Mouse (Mus musculus): ENCODE measurements around the gene Dcaf1. TPM values are rescaled to one million over a fixed set of nuclear protein-coding genes. Genes with fewer than 3 reads are reported as not detected.

Gene Dcaf1
- 10 to 100 TPM; 31.6 to 44.6 TPM for total RNA-seq (2021)

GRCm38 (mm10) chr9:106821618-106822380 lies at the start of gene Dcaf1:
Gene Dcaf1 (plus strand): TSS chr9:106821874.
- peak; percentile 88 for DNase-seq

- DNase-seq, result no peak
Measured at GRCm38 (mm10) chr9:106776116-106776515, 45.6 kb upstream of the Dcaf1 start.

DNA sequence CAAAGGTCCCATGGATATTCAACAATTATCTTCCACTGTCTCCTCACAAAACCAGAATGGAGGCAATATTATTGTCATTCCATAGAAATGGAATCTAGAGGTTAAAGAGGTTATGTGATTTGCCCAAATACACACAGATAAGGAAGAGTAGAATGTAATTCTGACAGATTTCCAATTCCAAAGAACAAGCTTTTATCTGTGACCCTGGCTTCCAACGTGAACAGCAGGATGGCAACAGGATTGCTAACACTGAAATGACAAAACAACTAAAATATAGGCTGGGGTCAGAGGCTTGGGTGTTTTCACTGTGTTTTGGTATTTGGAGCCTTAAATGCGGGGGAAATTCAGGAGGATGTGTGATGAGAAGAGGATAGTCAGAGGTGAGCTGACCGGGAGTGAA lies 44.3 kb upstream of the Dcaf1 start:
- DNase-seq, result no peak

DNA sequence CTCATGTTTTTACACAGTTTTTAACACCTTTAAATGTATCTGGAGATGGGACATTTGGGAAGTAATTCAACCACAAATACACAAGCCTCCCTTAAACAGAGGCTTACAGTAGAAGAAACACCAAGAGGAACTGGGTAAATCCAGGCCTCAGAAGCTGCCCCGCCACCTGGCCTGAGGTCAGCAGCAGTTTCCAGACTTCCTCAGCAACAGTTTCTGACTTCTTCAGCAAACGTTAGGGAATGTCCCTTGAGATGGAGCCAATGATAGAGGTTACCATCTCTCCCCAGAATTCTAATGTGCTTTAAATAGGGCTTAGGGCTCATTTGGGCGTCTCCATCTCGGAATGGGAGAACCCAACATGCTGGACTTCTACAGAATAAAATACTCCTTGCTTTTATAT lies 43.4 kb upstream of the Dcaf1 start:
- no peak for DNase-seq

GRCm38 (mm10) chr9:106780086-106780485 lies 41.6 kb upstream of the Dcaf1 start:
- DNase-seq, result no peak

DNA sequence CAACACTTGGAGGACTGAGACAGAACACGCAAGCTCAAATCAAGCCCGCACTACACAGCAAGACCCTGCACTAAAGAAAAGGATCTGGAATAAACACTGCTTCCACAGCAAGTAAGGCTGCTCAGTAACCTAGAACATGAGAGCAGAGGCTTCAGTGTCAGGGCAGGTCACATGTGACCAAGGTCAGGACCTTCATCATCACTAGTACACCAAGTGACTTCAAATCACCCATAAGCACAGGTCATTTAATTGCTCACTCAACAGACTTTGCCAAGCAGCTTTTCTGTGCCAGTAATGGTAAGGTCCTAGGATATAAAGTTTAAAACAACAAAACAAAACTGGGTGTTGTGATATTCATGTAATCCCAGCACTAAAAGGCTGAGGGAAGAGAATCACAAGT lies 38.1 kb upstream of the Dcaf1 start:
- no peak for DNase-seq

DNA sequence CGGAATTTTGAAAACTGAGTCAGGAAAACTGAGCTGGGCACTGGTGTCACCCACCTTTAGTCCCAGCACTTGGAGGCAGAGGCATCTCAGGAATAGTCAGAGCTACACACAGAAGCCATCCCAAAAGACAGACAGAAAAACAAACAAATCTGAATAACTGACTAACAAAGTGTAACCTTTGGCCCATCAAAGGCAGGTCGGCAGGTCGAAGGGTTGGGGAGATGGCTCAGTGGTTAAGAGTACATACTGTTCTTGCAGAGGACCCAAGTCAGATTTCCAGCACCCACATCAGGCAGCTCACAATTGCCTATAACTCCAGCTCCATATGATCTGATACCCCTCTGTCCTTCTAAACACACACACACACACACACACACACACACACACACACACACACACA lies 36.5 kb upstream of the Dcaf1 start:
- DNase-seq, result no peak

- no peak for DNase-seq
Measured at GRCm38 (mm10) chr9:106787979-106788811, 33.5 kb upstream of the Dcaf1 start.

DNA sequence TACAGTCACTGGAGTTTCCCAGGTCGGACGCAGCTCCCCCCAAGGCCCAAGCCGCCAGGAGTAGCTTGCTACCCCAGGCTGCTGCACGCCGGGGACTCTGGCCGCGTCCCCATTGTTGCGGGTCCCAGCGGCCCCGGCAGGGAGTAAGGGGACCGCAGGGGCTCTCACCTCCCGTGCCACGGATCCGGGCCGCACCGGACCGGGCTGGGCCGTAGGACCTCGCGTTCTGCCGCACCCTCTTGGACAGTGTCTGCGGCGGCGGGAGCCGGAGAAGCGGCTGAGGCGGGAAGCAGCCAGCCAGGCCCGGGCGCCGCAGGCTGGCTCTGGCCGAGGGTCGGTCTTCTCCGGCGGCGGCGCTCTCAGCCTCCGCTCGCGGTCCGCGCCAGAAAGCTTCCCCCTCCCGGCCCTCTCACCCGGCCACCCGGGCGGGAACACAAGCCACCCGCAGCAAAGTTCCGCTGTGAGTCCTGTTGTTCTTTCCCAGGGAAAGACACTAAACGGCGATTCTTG lies 32.8 kb upstream of the Dcaf1 start, which contains the start of gene Rad54l2:
Gene Rad54l2, minus strand, starts transcription at position 383 of the 510 bp plus-strand sequence.
- peak; percentile 84 for DNase-seq

- no peak for DNase-seq
Measured at GRCm38 (mm10) chr9:106789363-106789762, 32.3 kb upstream of the Dcaf1 start.

DNA sequence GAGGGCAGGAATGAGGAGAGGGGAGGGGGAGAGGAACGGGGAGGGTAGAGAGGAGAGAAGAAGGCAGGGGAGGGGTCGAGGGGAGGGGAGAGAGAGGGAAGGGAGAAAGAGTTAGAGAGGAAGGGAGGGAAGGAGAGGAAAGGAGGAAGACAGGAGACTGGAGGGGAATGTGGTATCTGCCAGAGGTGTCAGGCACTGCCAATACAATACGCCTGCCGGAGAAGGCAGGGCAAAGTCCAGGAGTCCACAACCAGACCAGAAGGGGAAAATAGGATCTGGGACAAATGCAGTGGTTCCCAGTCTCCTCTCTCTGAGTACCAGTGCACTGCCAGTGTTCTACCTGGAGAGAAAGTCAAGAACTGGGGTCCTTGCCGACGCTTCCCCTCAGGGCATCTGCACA lies 30.8 kb upstream of the Dcaf1 start:
- no peak for DNase-seq

GRCm38 (mm10) chr9:106806503-106806902 lies 15.2 kb upstream of the Dcaf1 start:
- DNase-seq, result no peak

DNA sequence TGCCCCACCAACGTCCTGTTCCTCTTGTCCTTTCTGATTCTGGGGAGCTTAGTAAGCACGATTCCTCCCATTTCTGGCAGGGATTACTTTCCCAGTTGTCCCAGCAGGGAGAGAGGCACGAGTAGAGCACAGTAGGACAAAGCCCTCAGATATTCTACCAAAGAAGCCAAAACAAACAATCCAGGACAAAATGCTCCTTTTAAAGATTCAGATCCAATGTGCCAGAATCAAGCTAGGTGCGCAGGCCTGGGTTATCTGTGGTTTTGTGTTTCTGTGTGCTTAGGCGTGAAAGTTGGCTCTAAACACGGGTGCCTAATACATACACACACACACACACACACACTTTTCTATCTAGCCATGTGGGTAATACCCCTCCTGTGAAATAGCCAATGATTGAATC lies 3.5 kb upstream of the Dcaf1 start:
- no peak for DNase-seq

- DNase-seq, result peak in 1 of 2 experiments; percentile 5
Measured at GRCm38 (mm10) chr9:106819201-106819600, 2.5 kb upstream of the Dcaf1 start.

GRCm38 (mm10) chr9:106821050-106821617 lies 540 bp upstream of the Dcaf1 start:
- no peak for DNase-seq

GRCm38 (mm10) chr9:106822381-106823104 lies 869 bp downstream of the Dcaf1 start:
- DNase-seq, result peak; percentile 74 to 76

GRCm38 (mm10) chr9:106840569-106840968 lies 18.9 kb downstream of the Dcaf1 start:
- no peak for DNase-seq

DNA sequence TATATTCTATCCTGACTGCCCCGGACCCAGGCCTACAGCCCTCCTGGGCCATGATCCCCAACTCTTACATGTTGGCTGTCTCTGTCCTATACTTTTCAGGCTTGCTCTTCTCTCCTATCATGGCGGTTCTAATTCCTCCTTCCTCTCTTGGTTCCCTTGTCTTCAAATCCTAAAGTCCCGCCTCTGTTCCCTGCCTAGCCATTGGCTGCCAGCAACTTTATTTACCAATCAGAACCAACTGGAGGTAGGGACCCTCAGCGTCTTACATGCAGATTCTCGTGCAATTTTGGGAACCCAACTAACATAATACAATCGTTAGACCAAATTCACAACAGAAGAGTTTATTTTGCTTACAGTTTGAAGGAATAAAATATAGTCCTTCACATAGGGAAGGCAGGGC lies 21.1 kb downstream of the Dcaf1 start:
- no peak for DNase-seq

DNA sequence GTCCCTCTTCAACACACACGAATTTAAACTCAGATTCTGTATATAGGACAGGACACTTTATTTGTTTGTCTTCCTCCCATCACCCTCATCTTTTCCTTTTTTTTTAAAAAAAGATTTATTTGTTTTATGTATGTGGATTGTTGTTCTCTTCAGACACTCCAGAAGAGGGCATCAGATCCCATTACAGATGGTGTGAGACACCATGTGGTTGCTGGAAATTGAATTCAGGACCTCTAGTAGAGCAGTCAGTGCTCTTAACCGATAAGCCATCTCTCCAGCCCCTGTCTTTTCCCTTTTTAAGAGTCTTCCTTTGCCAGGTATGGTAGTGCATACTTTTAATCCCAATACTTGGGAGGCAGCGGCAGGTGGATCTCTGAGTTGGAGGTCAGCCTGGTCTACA lies 35.0 kb downstream of the Dcaf1 start:
- no peak for DNase-seq

- DNase-seq, result no peak
Measured at GRCm38 (mm10) chr9:106858036-106858435, 36.4 kb downstream of the Dcaf1 start.

- DNase-seq, result no peak
Measured at GRCm38 (mm10) chr9:106874216-106874615, 52.5 kb downstream of the Dcaf1 start.

DNA sequence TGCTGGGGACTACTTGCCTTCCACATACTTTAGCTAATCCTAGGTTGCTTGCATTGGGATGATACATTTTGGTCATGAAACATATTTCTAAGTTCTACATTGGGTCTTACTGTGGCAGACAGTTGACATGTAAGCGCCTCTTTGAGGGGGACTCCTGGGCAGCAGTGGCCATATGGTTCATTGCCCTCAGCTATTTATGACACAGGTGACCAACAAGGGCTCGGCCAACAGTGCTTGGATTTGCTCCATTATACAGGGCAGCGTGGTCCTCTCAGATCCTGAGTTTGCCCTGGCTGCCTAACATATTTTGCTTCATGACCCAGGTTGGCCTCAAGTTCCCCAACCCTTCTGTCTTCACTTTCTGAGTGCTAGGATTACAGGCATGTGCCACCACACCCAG lies 55.0 kb downstream of the Dcaf1 start:
- DNase-seq, result no peak

All from layer of hippocampus, postnatal 36 days (tissue).